Mouse (Mus musculus) liver, embryonic 15.5 days (tissue): Measurements from ENCODE around the gene Snrpa. TPM values are rescaled to one million over a fixed set of nuclear protein-coding genes. Genes with fewer than 3 reads are reported as not detected.
A peak's percentile ranks its signal among the peaks of the same experiment; 100 is the strongest.

Source experiments
- ATAC-seq: fragments of 200-750 bp; cut with Nextera tagmentation; 2 replicates; pipeline ENCODE4 v1.8.0; 2017; ENCODE audit warnings: moderate number of reproducible peaks, mild to moderate bottlenecking, moderate library complexity; ENCODE audit not compliant: insufficient read depth
- H3K27ac ChIP-seq: fragments of 300-500 bp; sonication (generic); replicated peaks from 2 replicates; pipeline ENCODE4 v1.5.1; 2015; ENCODE audit warnings: mild to moderate bottlenecking, inconsistent platforms
- H3K27me3 ChIP-seq: fragments of 300-500 bp; sonication (generic); 2 replicates; pipeline ENCODE4 v1.6.1; 2015; ENCODE audit warnings: mild to moderate bottlenecking, inconsistent platforms
- H3K36me3 ChIP-seq: fragments of 300-500 bp; sonication (generic); replicated peaks from 2 replicates; pipeline ENCODE4 v1.6.1; 2015; ENCODE audit warnings: moderate library complexity, mild to moderate bottlenecking, inconsistent platforms
- H3K4me1 ChIP-seq: fragments of 300-500 bp; sonication (generic); replicated peaks from 2 replicates; pipeline ENCODE4 v1.6.1; 2015; ENCODE audit warnings: inconsistent platforms
- H3K4me2 ChIP-seq: fragments of 300-500 bp; sonication (generic); 2 replicates; pipeline ENCODE4 v1.6.1; 2015; ENCODE audit warnings: moderate library complexity, mild to moderate bottlenecking, inconsistent platforms
- H3K4me3 ChIP-seq: fragments of 300-500 bp; sonication (generic); replicated peaks from 2 replicates; pipeline ENCODE4 v1.5.1; 2015; ENCODE audit warnings: mild to moderate bottlenecking, inconsistent platforms
- H3K9ac ChIP-seq: fragments of 300-500 bp; sonication (generic); 2 replicates; pipeline ENCODE4 v1.6.1; 2015; ENCODE audit warnings: moderate library complexity, mild to moderate bottlenecking, inconsistent platforms
- H3K9me3 ChIP-seq: fragments of 300-500 bp; sonication (generic); replicated peaks from 2 replicates; pipeline ENCODE4 v1.6.1; 2016; ENCODE audit warnings: inconsistent platforms
- WGBS: fragments of 180-500 bp; shearing (Covaris S2); methylation state at CpG from one replicate; pipeline ENCODE4 v1.1.7; 2015; ENCODE audit warnings: mixed read lengths; ENCODE audit not compliant: insufficient replicate concordance; 5-methylcytosine and 5-hydroxymethylcytosine counted together
- polyA plus RNA-seq: library from polyadenylated mRNA; unstranded; fragments of >200 nt; fragmentation: Nextera tagmentation; extraction: Ambion mirVana; gene quantifications from 2 replicates; pipeline ENCODE4 v1.2.1, GENCODE M21; 2015

Snrpa gene
- polyA plus RNA-seq, 1 experiment from 2014 or later = 79.3 TPM

DNA sequence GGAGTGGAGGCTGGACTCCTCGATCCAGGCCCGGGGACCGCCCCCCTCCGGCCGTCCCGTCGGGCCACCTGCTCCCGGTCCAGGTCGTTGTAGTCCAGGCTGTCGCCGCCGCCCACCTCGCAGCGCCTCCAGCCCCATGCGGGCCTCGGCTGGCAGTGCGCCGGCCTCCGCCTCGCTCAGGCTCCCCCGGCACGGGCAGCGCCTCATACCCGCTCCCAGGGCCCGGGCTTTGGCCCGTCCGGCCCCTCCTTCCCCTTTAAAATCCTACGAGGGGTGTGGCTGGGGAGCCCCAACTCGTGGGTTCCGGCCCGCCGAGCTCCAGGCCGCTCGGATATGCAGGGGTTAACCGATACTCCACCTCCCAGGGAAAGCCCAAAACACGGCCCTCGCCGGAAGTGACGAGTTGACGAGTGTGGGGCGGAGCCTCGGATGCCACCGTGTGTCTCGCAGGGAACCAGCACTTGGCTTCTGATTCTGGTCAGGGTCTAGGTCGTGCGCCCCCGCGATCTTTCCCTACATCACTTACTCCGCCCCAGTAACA, 32.3 kb upstream of the Snrpa start, which contains the start of gene Itpkc:
Gene Itpkc (minus strand): TSS at position 381 of the 541 bp plus-strand sequence.
- Histone ChIP-seq H3K4me3 (peak within 1 kb of the TSS; percentile 85), H3K4me1 (peaks cover 74% of the 10 kb centered on the region), H3K9ac (peak within 1 kb of the TSS; percentile 81), H3K27me3 (no peaks in the 10 kb centered on the region), H3K27ac (peak within 1 kb of the TSS; percentile 84), H3K4me2 (peak within 1 kb of the TSS; percentile 93), H3K9me3 (no peaks in the 10 kb centered on the region), H3K36me3 (no peaks in the 10 kb centered on the region)
- ATAC-seq = peak; percentile 81
- under 1% methylated on average over 49 of the region's 49 CpGs for WGBS

DNA sequence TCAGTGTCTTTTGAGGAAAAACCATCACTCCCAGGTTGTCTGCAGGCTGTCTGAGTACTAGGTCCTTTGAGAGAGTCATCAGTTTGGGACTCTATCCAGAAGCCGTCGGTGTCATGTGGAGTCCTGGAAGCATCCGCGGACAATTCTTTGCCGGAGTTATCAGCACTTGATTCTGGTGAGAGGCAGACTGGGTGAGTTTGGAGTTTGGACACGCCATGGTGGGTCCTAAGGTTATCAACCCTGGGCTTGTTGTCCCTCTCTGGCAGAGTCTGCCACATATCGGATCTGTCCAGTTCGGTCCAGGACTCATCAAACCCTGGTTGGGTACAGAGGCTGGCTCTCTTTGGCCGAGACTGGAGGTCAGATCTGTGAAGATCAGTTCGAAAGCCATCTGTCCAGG, 31.6 kb upstream of the Snrpa start:
- Histone ChIP-seq H3K27me3 (no peaks in the 10 kb centered on the region), H3K4me3 (peak overlapping the region; percentile 85), H3K4me2 (peak overlapping the region; percentile 93), H3K27ac (peak overlapping the region; percentile 84), H3K9ac (peak overlapping the region; percentile 81), H3K4me1 (peaks cover 76% of the 10 kb centered on the region), H3K9me3 (no peaks in the 10 kb centered on the region), H3K36me3 (no peaks in the 10 kb centered on the region)
- no peak for ATAC-seq
- WGBS = 6% methylated on average over 10 of the region's 10 CpGs

DNA sequence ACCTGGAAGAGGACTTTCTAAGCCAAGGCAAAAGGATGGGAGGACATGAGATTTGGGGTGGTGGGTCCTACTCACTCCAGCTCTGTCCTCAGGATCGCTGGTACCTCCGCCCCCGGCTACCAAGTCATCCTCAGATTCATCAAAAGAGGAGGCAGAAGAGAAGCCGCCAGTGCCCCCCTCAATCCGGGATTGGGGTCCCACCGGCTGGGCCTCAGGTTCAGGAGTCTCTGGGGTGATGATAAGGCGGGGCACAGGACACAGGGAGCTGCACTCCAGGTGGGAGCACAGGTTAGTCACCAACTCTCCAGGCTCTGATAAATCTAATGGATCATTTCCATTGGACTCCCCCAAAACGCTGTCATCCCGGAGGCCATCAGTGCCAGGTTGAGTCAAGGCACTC, 31.2 kb upstream of the Snrpa start:
- H3K27me3 ChIP-seq = no peaks in the 10 kb centered on the region
- H3K36me3 ChIP-seq = no peaks in the 10 kb centered on the region
- ATAC-seq = no peak
- H3K27ac ChIP-seq = peak overlapping the region; percentile 84
- peak overlapping the region; percentile 85 for H3K4me3 ChIP-seq
- WGBS = 44% methylated on average over 9 of the region's 9 CpGs
- peaks cover 76% of the 10 kb centered on the region for H3K4me1 ChIP-seq
- H3K4me2 ChIP-seq = peak overlapping the region; percentile 93
- no peaks in the 10 kb centered on the region for H3K9me3 ChIP-seq
- peak overlapping the region; percentile 81 for H3K9ac ChIP-seq

GRCm38 (mm10) chr7:27224877-27225575, 29.0 kb upstream of the Snrpa start:
- H3K9ac ChIP-seq = no peak overlapping the region
- ATAC-seq = no peak
- H3K9me3 ChIP-seq = no peaks in the 10 kb centered on the region
- H3K4me3 ChIP-seq = no peak overlapping the region
- H3K27ac ChIP-seq = no peak overlapping the region
- no peaks in the 10 kb centered on the region for H3K36me3 ChIP-seq
- 80% methylated on average over 11 of the region's 11 CpGs for WGBS
- H3K4me2 ChIP-seq = peak overlapping the region; percentile 93; the same call in 1 of the 2 replicates
- peaks cover 83% of the 10 kb centered on the region for H3K4me1 ChIP-seq
- no peaks in the 10 kb centered on the region for H3K27me3 ChIP-seq

DNA sequence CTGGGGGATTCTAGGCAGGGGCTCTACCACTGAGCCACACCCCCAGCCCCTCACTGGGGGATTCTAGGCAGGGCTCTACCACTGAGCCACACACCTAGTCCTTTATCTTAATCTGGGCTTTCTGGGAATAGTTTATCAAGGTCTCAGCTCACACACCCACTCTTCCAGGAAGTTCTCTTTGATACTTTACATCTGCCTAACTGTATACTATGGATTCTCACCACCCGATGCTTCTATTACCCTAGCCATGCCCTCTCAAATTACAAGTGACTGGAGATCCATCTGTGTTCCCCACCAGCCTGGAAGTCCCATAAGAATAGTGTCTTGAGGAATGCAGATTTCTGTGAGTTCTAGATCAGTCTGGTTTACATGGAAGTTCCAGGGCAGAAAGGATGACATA, 26.5 kb upstream of the Snrpa start:
- H3K36me3 ChIP-seq = 0 out of 2 replicates have a peak, but pooled peaks cover 3% of the 10 kb centered on the region
- peak overlapping the region; percentile 10; the same call in 1 of the 2 replicates for H3K4me2 ChIP-seq
- no peak overlapping the region for H3K4me3 ChIP-seq
- H3K9me3 ChIP-seq = no peaks in the 10 kb centered on the region
- peaks cover 64% of the 10 kb centered on the region for H3K4me1 ChIP-seq
- WGBS = 28% methylated on average over 1 of the region's 1 CpGs
- H3K9ac ChIP-seq = no peak overlapping the region
- peak; percentile 18; the same call in 1 of the 2 replicates for ATAC-seq
- no peaks in the 10 kb centered on the region for H3K27me3 ChIP-seq
- no peak overlapping the region for H3K27ac ChIP-seq

- Histone ChIP-seq H3K9ac (no peak overlapping the region), H3K27ac (no peak overlapping the region), H3K4me3 (no peak overlapping the region), H3K36me3 (0 out of 2 replicates have a peak, but pooled peaks cover 3% of the 10 kb centered on the region), H3K4me2 (no peak overlapping the region), H3K4me1 (peaks cover 58% of the 10 kb centered on the region), H3K9me3 (no peaks in the 10 kb centered on the region), H3K27me3 (no peaks in the 10 kb centered on the region)
- 64% methylated on average over 6 of the region's 6 CpGs for WGBS
- ATAC-seq = no peak
Measured at GRCm38 (mm10) chr7:27221939-27222338, 25.9 kb upstream of the Snrpa start.

GRCm38 (mm10) chr7:27219937-27220336, 23.9 kb upstream of the Snrpa start:
- 69% methylated on average over 11 of the region's 11 CpGs for WGBS
- H3K36me3 ChIP-seq = peaks cover 6% of the 10 kb centered on the region; the same call in 1 of the 2 replicates
- ATAC-seq = peak; percentile 62

DNA sequence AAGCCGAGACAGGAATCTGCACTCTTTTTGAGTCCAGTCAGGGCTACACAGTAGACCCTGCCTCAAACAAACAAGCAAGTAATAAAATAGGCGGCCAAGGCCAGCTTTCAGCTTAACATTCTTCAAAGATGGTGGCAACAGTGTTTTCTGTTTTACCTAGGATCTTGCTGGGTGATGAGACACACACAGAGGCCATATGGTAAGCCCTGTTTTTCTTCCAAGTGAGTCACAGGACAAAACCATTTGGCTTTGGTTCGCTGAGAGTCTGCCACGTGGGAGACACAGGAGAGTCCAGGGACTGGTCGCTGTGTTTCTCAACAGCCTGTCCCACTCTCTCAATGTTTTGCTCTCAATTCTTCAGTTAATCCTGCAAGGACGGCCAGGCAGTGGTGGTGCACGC, 22.5 kb upstream of the Snrpa start:
- no peak overlapping the region for H3K4me2 ChIP-seq
- peaks cover 25% of the 10 kb centered on the region for H3K4me1 ChIP-seq
- H3K36me3 ChIP-seq = peaks cover 13% of the 10 kb centered on the region
- no peak overlapping the region for H3K27ac ChIP-seq
- no peaks in the 10 kb centered on the region for H3K9me3 ChIP-seq
- no peak overlapping the region for H3K4me3 ChIP-seq
- ATAC-seq = no peak
- WGBS = 69% methylated on average over 7 of the region's 7 CpGs
- no peak overlapping the region for H3K9ac ChIP-seq
- no peaks in the 10 kb centered on the region for H3K27me3 ChIP-seq

More at GRCm38 (mm10) chr7:27219937-27220336, 23.9 kb upstream of the Snrpa start:
- no peak overlapping the region for H3K4me2 ChIP-seq
- no peak overlapping the region for H3K9ac ChIP-seq
- H3K9me3 ChIP-seq = no peaks in the 10 kb centered on the region
- H3K27ac ChIP-seq = no peak overlapping the region
- H3K4me3 ChIP-seq = no peak overlapping the region
- H3K27me3 ChIP-seq = no peaks in the 10 kb centered on the region
- peaks cover 38% of the 10 kb centered on the region for H3K4me1 ChIP-seq

DNA sequence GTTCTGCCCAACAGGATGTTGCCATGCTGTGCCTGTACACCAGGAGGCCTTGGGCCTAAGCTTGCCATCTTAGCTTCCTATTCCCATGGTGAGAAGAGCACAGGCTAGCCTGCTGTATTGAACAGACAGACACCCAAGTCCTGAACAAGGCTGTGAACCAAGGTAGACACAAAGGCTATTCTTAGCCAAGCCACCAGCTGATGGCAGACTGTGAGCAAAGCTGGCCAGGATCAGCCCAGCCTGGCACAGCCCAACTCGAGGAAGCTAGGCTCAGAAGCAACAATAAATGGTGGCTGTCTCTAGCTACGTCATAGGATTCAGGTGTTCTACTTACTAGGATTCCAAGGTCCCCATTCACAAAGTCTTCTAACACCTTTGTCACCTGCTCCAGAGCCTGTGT, 16.6 kb upstream of the Snrpa start:
- Histone ChIP-seq H3K4me2 (no peak overlapping the region), H3K36me3 (peaks cover 41% of the 10 kb centered on the region), H3K9me3 (no peaks in the 10 kb centered on the region), H3K4me3 (no peak overlapping the region), H3K9ac (no peak overlapping the region), H3K4me1 (no peaks in the 10 kb centered on the region), H3K27ac (no peak overlapping the region), H3K27me3 (no peaks in the 10 kb centered on the region)
- ATAC-seq = no peak
- 59% methylated on average over 2 of the region's 2 CpGs for WGBS

GRCm38 (mm10) chr7:27203730-27204449, 7.8 kb upstream of the Snrpa start:
- Histone ChIP-seq H3K4me3 (no peak overlapping the region), H3K9ac (no peak overlapping the region), H3K36me3 (peaks cover 25% of the 10 kb centered on the region), H3K9me3 (no peaks in the 10 kb centered on the region), H3K4me1 (no peaks in the 10 kb centered on the region), H3K27ac (no peak overlapping the region), H3K4me2 (no peak overlapping the region), H3K27me3 (no peaks in the 10 kb centered on the region)
- WGBS = 86% methylated on average over 8 of the region's 8 CpGs
- no peak for ATAC-seq

GRCm38 (mm10) chr7:27198779-27199178, 2.7 kb upstream of the Snrpa start:
- no peak overlapping the region for H3K9ac ChIP-seq
- WGBS = 78% methylated on average over 8 of the region's 8 CpGs
- H3K36me3 ChIP-seq = peaks cover 22% of the 10 kb centered on the region
- H3K9me3 ChIP-seq = no peaks in the 10 kb centered on the region
- H3K27ac ChIP-seq = no peak overlapping the region
- no peak overlapping the region for H3K4me3 ChIP-seq
- H3K27me3 ChIP-seq = no peaks in the 10 kb centered on the region
- no peak overlapping the region for H3K4me2 ChIP-seq
- H3K4me1 ChIP-seq = peaks cover 20% of the 10 kb centered on the region
- ATAC-seq = no peak
